Mouse (Mus musculus): Measurements from ENCODE around the gene Hoxd13. TPM values are rescaled to one million over a fixed set of nuclear protein-coding genes. Genes with fewer than 3 reads are reported as not detected.

Hoxd13 gene
- not detected in 2 replicates for polyA plus RNA-seq (2012; ENCODE audit: insufficient read depth, insufficient read length, missing spikeins)

GRCm38 (mm10) chr2:74667842-74668357 lies at the start of gene Hoxd13:
Gene Hoxd13 (plus strand): TSS chr2:74668310.
- Histone ChIP-seq H3K4me1 (ENCODE audit: control insufficient read depth, insufficient read depth, insufficient read length, low read length) (no peaks in the 10 kb centered on the region), H3K27ac (replicated peaks; ENCODE audit: low read depth, low read length) (no peak within 1 kb of the TSS), H3K4me3 (ENCODE audit: insufficient read depth, low read depth, low read length) (peak within 1 kb of the TSS; percentile 41)

GRCm38 (mm10) chr2:74619676-74620246 lies 48.3 kb upstream of the Hoxd13 start:
- Histone ChIP-seq H3K4me3 (ENCODE audit: insufficient read depth, low read depth, low read length) (no peak overlapping the region), H3K27ac (replicated peaks; ENCODE audit: low read depth, low read length) (no peak overlapping the region), H3K4me1 (ENCODE audit: control insufficient read depth, insufficient read depth, insufficient read length, low read length) (no peaks in the 10 kb centered on the region)

- H3K4me1 ChIP-seq (ENCODE audit: control insufficient read depth, insufficient read depth, insufficient read length, low read length), result no peaks in the 10 kb centered on the region
- no peak overlapping the region for H3K4me3 ChIP-seq (ENCODE audit: insufficient read depth, low read depth, low read length)
- no peak overlapping the region for H3K27ac ChIP-seq (replicated peaks; ENCODE audit: low read depth, low read length)
These were observed 47.7 kb upstream of the Hoxd13 start for GRCm38 (mm10) chr2:74620368-74620767.

GRCm38 (mm10) chr2:74635412-74635811 lies 32.7 kb upstream of the Hoxd13 start:
- no peak overlapping the region for H3K4me3 ChIP-seq (ENCODE audit: insufficient read depth, low read depth, low read length)
- no peak overlapping the region for H3K27ac ChIP-seq (replicated peaks; ENCODE audit: low read depth, low read length)
- H3K4me1 ChIP-seq (ENCODE audit: control insufficient read depth, insufficient read depth, insufficient read length, low read length), result no peaks in the 10 kb centered on the region

GRCm38 (mm10) chr2:74642431-74642830 lies 25.7 kb upstream of the Hoxd13 start:
- no peak overlapping the region for H3K4me3 ChIP-seq (ENCODE audit: insufficient read depth, low read depth, low read length)
- no peaks in the 10 kb centered on the region for H3K4me1 ChIP-seq (ENCODE audit: control insufficient read depth, insufficient read depth, insufficient read length, low read length)

GRCm38 (mm10) chr2:74645631-74646030 lies 22.5 kb upstream of the Hoxd13 start:
- no peak overlapping the region for H3K4me3 ChIP-seq (ENCODE audit: insufficient read depth, low read depth, low read length)
- no peak overlapping the region for H3K27ac ChIP-seq (replicated peaks; ENCODE audit: low read depth, low read length)
- no peaks in the 10 kb centered on the region for H3K4me1 ChIP-seq (ENCODE audit: control insufficient read depth, insufficient read depth, insufficient read length, low read length)

More at GRCm38 (mm10) chr2:74642431-74642830, 25.7 kb upstream of the Hoxd13 start:
- H3K27ac ChIP-seq (replicated peaks; ENCODE audit: low read depth, low read length), result no peak overlapping the region

- no peak overlapping the region for H3K27ac ChIP-seq (replicated peaks; ENCODE audit: low read depth, low read length)
- no peaks in the 10 kb centered on the region for H3K4me1 ChIP-seq (ENCODE audit: control insufficient read depth, insufficient read depth, insufficient read length, low read length)
- H3K4me3 ChIP-seq (ENCODE audit: insufficient read depth, low read depth, low read length), result no peak overlapping the region
These were observed 20.8 kb upstream of the Hoxd13 start for GRCm38 (mm10) chr2:74647082-74647864.

GRCm38 (mm10) chr2:74652996-74653340 lies 15.1 kb upstream of the Hoxd13 start:
- Histone ChIP-seq H3K27ac (replicated peaks; ENCODE audit: low read depth, low read length) (no peak overlapping the region), H3K4me1 (ENCODE audit: control insufficient read depth, insufficient read depth, insufficient read length, low read length) (no peaks in the 10 kb centered on the region), H3K4me3 (ENCODE audit: insufficient read depth, low read depth, low read length) (no peak overlapping the region)

GRCm38 (mm10) chr2:74653781-74654535 lies 14.2 kb upstream of the Hoxd13 start:
- H3K27ac ChIP-seq (replicated peaks; ENCODE audit: low read depth, low read length), result no peak overlapping the region
- no peak overlapping the region for H3K4me3 ChIP-seq (ENCODE audit: insufficient read depth, low read depth, low read length)
- H3K4me1 ChIP-seq (ENCODE audit: control insufficient read depth, insufficient read depth, insufficient read length, low read length), result no peaks in the 10 kb centered on the region

GRCm38 (mm10) chr2:74654743-74655419 lies 13.2 kb upstream of the Hoxd13 start:
- Histone ChIP-seq H3K4me3 (ENCODE audit: insufficient read depth, low read depth, low read length) (no peak overlapping the region), H3K27ac (replicated peaks; ENCODE audit: low read depth, low read length) (no peak overlapping the region), H3K4me1 (ENCODE audit: control insufficient read depth, insufficient read depth, insufficient read length, low read length) (no peaks in the 10 kb centered on the region)

GRCm38 (mm10) chr2:74655420-74655781 lies 12.7 kb upstream of the Hoxd13 start:
- H3K27ac ChIP-seq (replicated peaks; ENCODE audit: low read depth, low read length), result no peak overlapping the region
- no peaks in the 10 kb centered on the region for H3K4me1 ChIP-seq (ENCODE audit: control insufficient read depth, insufficient read depth, insufficient read length, low read length)
- no peak overlapping the region for H3K4me3 ChIP-seq (ENCODE audit: insufficient read depth, low read depth, low read length)

- H3K4me1 ChIP-seq (ENCODE audit: control insufficient read depth, insufficient read depth, insufficient read length, low read length), result no peaks in the 10 kb centered on the region
- H3K4me3 ChIP-seq (ENCODE audit: insufficient read depth, low read depth, low read length), result no peak overlapping the region
- no peak overlapping the region for H3K27ac ChIP-seq (replicated peaks; ENCODE audit: low read depth, low read length)
These were observed 12.1 kb upstream of the Hoxd13 start for GRCm38 (mm10) chr2:74655821-74656631.

- no peak overlapping the region for H3K27ac ChIP-seq (replicated peaks; ENCODE audit: low read depth, low read length)
- H3K4me3 ChIP-seq (ENCODE audit: insufficient read depth, low read depth, low read length), result no peak overlapping the region
- H3K4me1 ChIP-seq (ENCODE audit: control insufficient read depth, insufficient read depth, insufficient read length, low read length), result no peaks in the 10 kb centered on the region
These were observed 11.5 kb upstream of the Hoxd13 start for GRCm38 (mm10) chr2:74656632-74657021.

GRCm38 (mm10) chr2:74657251-74658023 lies 10.7 kb upstream of the Hoxd13 start:
- H3K4me1 ChIP-seq (ENCODE audit: control insufficient read depth, insufficient read depth, insufficient read length, low read length), result no peaks in the 10 kb centered on the region
- H3K4me3 ChIP-seq (ENCODE audit: insufficient read depth, low read depth, low read length), result no peak overlapping the region
- no peak overlapping the region for H3K27ac ChIP-seq (replicated peaks; ENCODE audit: low read depth, low read length)
